Mouse (Mus musculus) limb, embryonic 10.5 days (tissue): ENCODE measurements around the gene Snai1. TPM values are rescaled to one million over a fixed set of nuclear protein-coding genes. Genes with fewer than 3 reads are reported as not detected.

Source experiments
- DNase-seq: peaks from one replicate; pipeline ENCODE4 v3.0.0-alpha.2; 2017; ENCODE audit warnings: low spot score
- H3K27ac ChIP-seq: fragments of 300-500 bp; sonication (generic); 2 replicates; pipeline ENCODE4 v1.5.1; 2016; ENCODE audit warnings: mild to moderate bottlenecking
- H3K27me3 ChIP-seq: fragments of 300-500 bp; sonication (generic); 2 replicates; pipeline ENCODE4 v1.6.1; 2016; ENCODE audit warnings: low read depth, mild to moderate bottlenecking; ENCODE audit not compliant: poor library complexity, severe bottlenecking
- H3K36me3 ChIP-seq: fragments of 300-500 bp; sonication (generic); 2 replicates; pipeline ENCODE4 v1.6.1; 2016; ENCODE audit warnings: mild to moderate bottlenecking, moderate library complexity
- H3K4me1 ChIP-seq: fragments of 300-500 bp; sonication (generic); 2 replicates; pipeline ENCODE4 v1.6.1; 2016
- H3K4me3 ChIP-seq: fragments of 300-500 bp; sonication (generic); 2 replicates; pipeline ENCODE4 v1.5.1; 2016; ENCODE audit warnings: mild to moderate bottlenecking, moderate library complexity
- H3K9me3 ChIP-seq: fragments of 300-500 bp; sonication (generic); replicated peaks from 2 replicates; pipeline ENCODE4 v1.6.1; 2016; ENCODE audit warnings: mild to moderate bottlenecking
- WGBS: fragments of 180-500 bp; shearing (Covaris S2); methylation state at CpG from one replicate; pipeline ENCODE4 v1.1.7; 2016; 5-methylcytosine and 5-hydroxymethylcytosine counted together
- polyA plus RNA-seq: library from polyadenylated mRNA; unstranded; fragments of >200 nt; fragmentation: Nextera tagmentation; extraction: Ambion mirVana; gene quantifications from 2 replicates; pipeline ENCODE4 v1.2.1, GENCODE M21; 2016

The Snai1 gene
- polyA plus RNA-seq, 1 experiment from 2014 or later = 94.9 TPM

GRCm38 (mm10) chr2:167533880-167534279 is 4.1 kb upstream of the Snai1 start:
- H3K4me1 ChIP-seq = peaks cover 28% of the 10 kb centered on the region
- H3K27me3 ChIP-seq = peaks cover 39% of the 10 kb centered on the region
- peaks cover 6% of the 10 kb centered on the region for H3K36me3 ChIP-seq
- H3K4me3 ChIP-seq = no peak overlapping the region
- no peak for DNase-seq
- H3K9me3 ChIP-seq = no peaks in the 10 kb centered on the region
- H3K27ac ChIP-seq = no peak overlapping the region

- no peaks in the 10 kb centered on the region for H3K9me3 ChIP-seq
- 29% methylated on average over 10 of the region's 10 CpGs for WGBS
- H3K36me3 ChIP-seq = peaks cover 31% of the 10 kb centered on the region
- DNase-seq = no peak
- H3K4me1 ChIP-seq = peaks cover 52% of the 10 kb centered on the region
- no peak overlapping the region for H3K4me3 ChIP-seq
- H3K27ac ChIP-seq = no peak overlapping the region
- H3K27me3 ChIP-seq = peaks cover 39% of the 10 kb centered on the region
Observed at GRCm38 (mm10) chr2:167536320-167536945, 1.6 kb upstream of the Snai1 start.

GRCm38 (mm10) chr2:167538671-167539306 is 794 bp downstream of the Snai1 start:
- Histone ChIP-seq H3K4me1 (peaks cover 72% of the 10 kb centered on the region), H3K27me3 (peaks cover 33% of the 10 kb centered on the region), H3K4me3 (peak overlapping the region; percentile 83), H3K27ac (peak overlapping the region; percentile 90), H3K9me3 (no peaks in the 10 kb centered on the region), H3K36me3 (peaks cover 55% of the 10 kb centered on the region)
- WGBS = 8% methylated on average over 34 of the region's 34 CpGs
- DNase-seq = peak; percentile 60

GRCm38 (mm10) chr2:167539536-167540476 is 1.8 kb downstream of the Snai1 start:
- Histone ChIP-seq H3K27ac (peak overlapping the region; percentile 90), H3K4me3 (peak overlapping the region; percentile 83), H3K27me3 (peaks cover 30% of the 10 kb centered on the region), H3K36me3 (peaks cover 57% of the 10 kb centered on the region), H3K9me3 (no peaks in the 10 kb centered on the region), H3K4me1 (peaks cover 82% of the 10 kb centered on the region)
- no peak for DNase-seq
- 10% methylated on average over 14 of the region's 14 CpGs for WGBS

- peak; percentile 59 for DNase-seq
- Histone ChIP-seq H3K36me3 (peaks cover 57% of the 10 kb centered on the region), H3K4me3 (peak overlapping the region; percentile 83), H3K27me3 (peaks cover 22% of the 10 kb centered on the region), H3K27ac (peak overlapping the region; percentile 90), H3K4me1 (peaks cover 82% of the 10 kb centered on the region), H3K9me3 (no peaks in the 10 kb centered on the region)
- whole genome bisulfite sequencing = 4% methylated on average over 12 of the region's 12 CpGs
Observed at GRCm38 (mm10) chr2:167540477-167541110, 2.6 kb downstream of the Snai1 start.

- Histone ChIP-seq H3K4me1 (peaks cover 87% of the 10 kb centered on the region), H3K27ac (peak overlapping the region; percentile 90), H3K4me3 (peak overlapping the region; percentile 83), H3K9me3 (no peaks in the 10 kb centered on the region), H3K27me3 (peaks cover 15% of the 10 kb centered on the region), H3K36me3 (peaks cover 57% of the 10 kb centered on the region)
- WGBS = 8% methylated on average over 6 of the region's 6 CpGs
- DNase-seq = peak; percentile 67
Observed at GRCm38 (mm10) chr2:167541324-167541723, 3.3 kb downstream of the Snai1 start.

- peaks cover 87% of the 10 kb centered on the region for H3K4me1 ChIP-seq
- peak overlapping the region; percentile 83 for H3K4me3 ChIP-seq
- WGBS = 57% methylated on average over 12 of the region's 12 CpGs
- no peak for DNase-seq
- H3K9me3 ChIP-seq = no peaks in the 10 kb centered on the region
- peak overlapping the region; percentile 90 for H3K27ac ChIP-seq
- peaks cover 57% of the 10 kb centered on the region for H3K36me3 ChIP-seq
- H3K27me3 ChIP-seq = peaks cover 11% of the 10 kb centered on the region
Observed at GRCm38 (mm10) chr2:167541761-167542160, 3.8 kb downstream of the Snai1 start.

- Histone ChIP-seq H3K4me1 (peaks cover 87% of the 10 kb centered on the region), H3K36me3 (peaks cover 57% of the 10 kb centered on the region), H3K4me3 (peak overlapping the region; percentile 83), H3K9me3 (no peaks in the 10 kb centered on the region), H3K27ac (peak overlapping the region; percentile 90), H3K27me3 (peaks cover 5% of the 10 kb centered on the region)
- no peak for DNase-seq
- 51% methylated on average over 4 of the region's 4 CpGs for WGBS
Observed at GRCm38 (mm10) chr2:167542361-167542760, 4.4 kb downstream of the Snai1 start.

- peaks cover 57% of the 10 kb centered on the region for H3K36me3 ChIP-seq
- no peaks in the 10 kb centered on the region for H3K27me3 ChIP-seq
- no peaks in the 10 kb centered on the region for H3K9me3 ChIP-seq
- peaks cover 88% of the 10 kb centered on the region for H3K4me1 ChIP-seq
- peak; percentile 78 for DNase-seq
- H3K4me3 ChIP-seq = peak overlapping the region; percentile 83
- peak overlapping the region; percentile 90 for H3K27ac ChIP-seq
- 3% methylated on average over 16 of the region's 16 CpGs for WGBS
Observed at GRCm38 (mm10) chr2:167543121-167544003, 5.4 kb downstream of the Snai1 start.

GRCm38 (mm10) chr2:167544004-167544356 is 6.0 kb downstream of the Snai1 start:
- peaks cover 50% of the 10 kb centered on the region for H3K36me3 ChIP-seq
- DNase-seq = peak; percentile 70
- 2% methylated on average over 4 of the region's 4 CpGs for WGBS
- H3K9me3 ChIP-seq = no peaks in the 10 kb centered on the region
- peak overlapping the region; percentile 90 for H3K27ac ChIP-seq
- H3K4me3 ChIP-seq = peak overlapping the region; percentile 83
- peaks cover 88% of the 10 kb centered on the region for H3K4me1 ChIP-seq
- no peaks in the 10 kb centered on the region for H3K27me3 ChIP-seq

GRCm38 (mm10) chr2:167544456-167544855 is 6.5 kb downstream of the Snai1 start:
- no peak for DNase-seq
- Histone ChIP-seq H3K9me3 (no peaks in the 10 kb centered on the region), H3K27me3 (no peaks in the 10 kb centered on the region), H3K4me1 (peaks cover 88% of the 10 kb centered on the region), H3K36me3 (peaks cover 46% of the 10 kb centered on the region), H3K27ac (peak overlapping the region; percentile 90), H3K4me3 (no peak overlapping the region)
- 47% methylated on average over 5 of the region's 5 CpGs for WGBS
